Mouse (Mus musculus) large intestine, adult 2 months (tissue): ENCODE results near the gene Slc1a5. TPM values are rescaled to one million over a fixed set of nuclear protein-coding genes. Genes with fewer than 3 reads are reported as not detected.

Source experiments
- DNase-seq: peaks from one replicate; pipeline ENCODE4 v3.0.0-alpha.2; 2012; ENCODE audit warnings: low read depth, low spot score
- WGBS: fragments of 180-500 bp; shearing (Covaris S2); methylation state at CpG from one replicate; pipeline ENCODE4 v1.1.7; 2018; 5-methylcytosine and 5-hydroxymethylcytosine counted together
- polyA plus RNA-seq: library from polyadenylated mRNA; depleted of rRNA; stranded (reverse); fragments of >200 nt; gene quantifications from 2 replicates; pipeline ENCODE4 v1.2.3, GENCODE M21; 2012

The Slc1a5 gene
- polyA plus RNA-seq, 1 experiment, result 82.4 TPM

DNA sequence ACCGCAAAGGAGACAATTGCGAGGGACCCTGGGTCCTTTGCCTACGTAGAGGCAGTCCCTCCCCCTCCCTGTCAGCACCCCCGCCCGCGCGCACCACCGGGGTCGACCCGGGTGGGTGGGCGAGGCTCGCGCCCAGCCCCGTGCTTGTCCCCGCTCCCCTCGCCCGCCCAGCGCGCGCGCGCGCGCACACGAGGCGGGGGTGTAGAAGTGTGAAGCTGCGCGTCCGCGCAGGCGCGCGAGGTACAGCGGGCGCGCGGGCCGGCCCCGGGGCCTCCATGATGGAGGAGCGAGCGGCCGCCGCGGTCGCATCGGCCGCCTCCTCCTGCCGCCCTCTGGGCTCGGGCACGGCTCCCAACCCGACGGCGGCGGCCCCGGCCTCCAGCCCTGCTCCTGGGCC is 34.9 kb downstream of the Slc1a5 start:
- 1% methylated on average over 53 of the region's 55 CpGs for WGBS

DNA sequence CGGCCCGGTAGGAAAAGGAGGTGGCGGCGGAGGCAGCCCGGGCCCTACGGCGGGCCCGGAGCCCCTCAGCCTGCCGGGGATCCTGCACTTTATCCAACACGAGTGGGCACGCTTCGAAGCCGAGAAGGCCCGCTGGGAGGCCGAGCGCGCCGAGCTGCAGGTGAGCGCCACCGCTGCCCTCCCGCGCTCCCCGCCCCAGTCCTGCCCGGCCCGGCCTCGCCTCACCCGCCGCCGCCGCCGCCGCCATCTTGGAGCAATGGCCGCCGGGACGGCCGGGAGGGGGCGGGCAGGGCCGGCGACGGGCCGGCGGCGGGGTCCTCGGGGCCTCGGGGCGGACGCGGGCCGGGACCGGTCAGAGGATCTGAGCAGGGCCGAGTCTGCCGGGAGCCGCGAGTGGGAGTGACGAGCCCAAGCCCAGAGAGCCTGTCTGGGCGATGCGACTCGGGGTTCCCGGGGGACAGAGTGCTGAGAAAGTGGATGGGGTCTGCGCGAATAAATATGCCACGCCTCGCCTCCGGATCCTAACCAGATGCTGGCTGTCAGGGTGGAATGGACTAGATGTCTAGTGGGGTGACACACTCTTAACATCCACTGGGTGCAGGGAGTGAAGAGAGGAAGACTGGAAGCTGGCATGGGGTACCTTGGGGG is 35.5 kb downstream of the Slc1a5 start, which contains the start of gene Fkrp:
Gene Fkrp, minus strand, starts transcription at position 258 of the 648 bp plus-strand sequence.
- under 1% methylated on average over 63 of the region's 64 CpGs for WGBS
- DNase-seq, result no peak

More for the DNA sequence above, 34.9 kb downstream of the Slc1a5 start:
- DNase-seq, result no peak

DNA sequence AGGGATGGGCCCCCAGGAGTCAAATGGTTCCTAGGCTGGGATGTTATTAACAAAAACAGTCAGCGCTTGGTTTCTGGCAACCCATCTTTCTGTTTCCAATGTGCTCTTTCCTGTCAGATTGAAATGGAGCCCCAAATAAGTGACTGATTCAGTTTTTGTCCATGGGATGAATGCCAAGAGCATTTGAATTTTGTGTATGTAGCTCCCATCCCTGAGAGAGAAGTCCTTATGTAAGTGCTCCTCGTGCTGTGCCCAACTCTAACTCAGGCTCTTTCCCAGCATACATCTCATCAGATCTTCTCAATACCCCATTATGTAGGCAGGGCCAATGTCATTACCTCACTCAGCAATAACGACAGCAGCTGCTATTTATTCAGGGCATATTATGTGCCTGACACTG is 36.6 kb downstream of the Slc1a5 start:
- DNase-seq, result no peak
- WGBS, result 31% methylated on average over 3 of the region's 3 CpGs

DNA sequence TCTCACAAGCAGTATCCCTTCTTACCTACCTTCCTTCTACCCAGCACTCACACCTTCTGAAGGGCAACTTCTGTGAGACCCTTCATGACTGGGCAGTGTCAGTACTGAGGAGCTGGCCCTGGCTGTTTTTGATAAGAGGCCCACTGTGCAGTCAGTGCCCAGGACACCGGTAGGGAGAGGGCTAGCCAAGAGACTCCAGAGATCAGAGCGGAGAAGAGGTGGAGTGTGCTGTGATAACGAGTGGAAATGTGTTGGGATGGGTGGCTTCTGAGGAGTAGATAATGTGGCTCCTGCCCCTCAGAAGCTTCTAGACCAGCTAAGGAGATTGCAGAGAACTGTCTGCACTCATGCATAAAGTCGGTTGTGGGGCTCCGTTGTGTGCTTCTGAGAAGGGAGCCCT is 38.7 kb downstream of the Slc1a5 start:
- WGBS, result 76% methylated on average over 5 of the region's 5 CpGs
- no peak for DNase-seq

DNA sequence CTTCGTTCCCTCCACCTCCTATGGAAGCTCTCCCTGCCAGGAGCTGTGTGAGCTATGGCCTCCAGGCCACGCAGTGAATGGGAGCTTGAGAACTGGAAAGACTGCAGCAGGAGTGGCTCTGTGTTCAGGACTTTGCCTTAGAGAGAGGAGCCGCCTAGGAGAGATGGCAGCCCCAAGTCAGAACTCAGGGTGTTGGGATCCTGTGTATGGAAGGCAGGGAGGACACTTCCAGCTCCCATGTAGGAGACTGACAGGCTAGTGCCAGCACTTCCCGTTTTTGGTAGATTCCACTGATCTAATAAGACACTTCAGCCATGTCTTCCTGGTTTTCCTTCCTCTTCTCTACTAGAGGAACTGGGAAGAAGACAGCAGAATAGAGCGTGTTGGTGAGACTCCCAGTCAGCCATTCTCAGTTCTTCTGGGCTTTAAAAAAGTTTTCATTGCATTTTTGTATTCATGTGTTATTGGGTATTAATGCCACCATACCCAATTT is 39.2 kb downstream of the Slc1a5 start:
- no peak for DNase-seq
- WGBS, result 57% methylated on average over 5 of the region's 5 CpGs

DNA sequence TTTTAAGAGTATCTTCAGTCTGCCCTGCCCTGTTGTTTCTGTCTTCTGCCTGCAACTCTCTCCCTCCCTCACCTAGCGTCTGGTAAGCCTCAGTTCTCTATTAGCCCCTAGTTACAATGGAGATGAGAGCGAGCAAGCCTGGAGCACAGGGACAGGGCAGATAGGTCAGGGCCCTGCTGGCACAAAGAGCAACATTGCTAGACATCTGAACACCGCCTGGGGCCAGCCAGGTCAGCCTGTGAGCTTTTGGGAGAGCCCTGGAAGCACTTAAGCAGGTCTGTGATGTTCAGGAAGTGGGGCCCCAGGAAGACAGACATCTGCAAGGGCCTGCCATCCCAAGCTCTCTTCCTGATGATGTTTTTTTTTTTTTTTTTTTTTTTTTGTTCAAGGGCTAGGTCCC is 40.0 kb downstream of the Slc1a5 start:
- DNase-seq, result no peak

DNA sequence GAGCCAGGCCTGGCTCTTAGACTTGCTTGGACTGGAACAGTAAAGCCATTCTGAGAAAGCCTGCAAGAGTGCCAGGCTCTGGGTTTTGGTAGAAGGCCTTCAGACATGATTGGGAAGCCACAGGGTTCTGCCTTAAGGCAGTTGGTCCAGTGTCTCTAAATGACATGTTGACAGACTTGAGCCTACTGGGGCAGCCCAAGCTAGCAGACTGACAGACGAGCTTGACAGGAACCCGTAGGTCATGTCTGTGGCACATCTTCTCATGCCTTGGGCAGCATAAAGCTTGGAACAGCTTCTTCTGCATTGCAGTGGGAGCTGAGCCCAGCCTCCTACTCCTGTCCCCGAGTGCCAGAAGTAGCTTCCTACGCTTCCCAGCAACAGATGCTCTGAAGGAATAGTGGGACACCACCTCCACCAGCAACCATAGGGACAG is 40.5 kb downstream of the Slc1a5 start:
- no peak for DNase-seq
- WGBS, result 77% methylated on average over 4 of the region's 4 CpGs

More for the DNA sequence above, 40.0 kb downstream of the Slc1a5 start:
- 75% methylated on average over 3 of the region's 3 CpGs for WGBS

DNA sequence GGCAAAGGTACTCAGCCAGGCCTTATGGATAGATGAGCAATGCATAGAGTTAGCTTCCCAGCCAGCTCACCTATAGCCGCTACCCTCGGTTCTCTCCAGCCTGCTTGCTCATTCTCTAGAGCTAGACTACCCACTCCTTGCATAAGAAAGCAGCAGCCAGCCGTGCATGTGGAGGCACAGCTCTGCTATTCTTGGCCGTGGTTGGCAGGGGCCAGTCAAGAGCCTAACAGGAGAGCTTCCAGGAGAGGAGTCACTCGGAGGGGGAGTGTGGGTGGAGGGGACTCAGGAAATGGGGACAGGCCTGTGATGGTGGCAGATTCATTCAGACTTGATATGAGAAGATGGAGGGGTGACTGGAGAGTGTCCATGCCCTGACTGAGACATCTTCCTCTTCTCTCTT is 42.6 kb downstream of the Slc1a5 start:
- WGBS, result 74% methylated on average over 5 of the region's 5 CpGs
- DNase-seq, result no peak

DNA sequence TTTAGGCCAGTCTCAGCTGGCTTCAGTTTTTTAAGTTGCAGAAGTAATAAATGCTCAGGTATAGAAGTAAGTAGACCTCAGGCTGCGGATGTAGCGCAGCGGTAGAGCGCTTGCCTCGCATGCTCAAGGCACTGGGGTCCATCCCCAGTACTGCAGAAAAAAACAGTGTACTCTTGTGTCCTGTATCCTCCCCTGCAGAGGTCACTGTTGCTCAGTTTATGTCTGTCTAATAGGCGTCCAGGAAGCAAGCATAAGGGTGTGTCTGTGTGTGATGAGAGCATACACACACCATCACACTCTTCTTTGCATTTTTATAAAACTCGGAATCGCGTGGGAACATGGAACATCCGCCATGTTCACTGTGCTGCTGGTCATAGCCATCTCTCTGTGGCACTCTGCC is 44.6 kb downstream of the Slc1a5 start:
- DNase-seq, result no peak

DNA sequence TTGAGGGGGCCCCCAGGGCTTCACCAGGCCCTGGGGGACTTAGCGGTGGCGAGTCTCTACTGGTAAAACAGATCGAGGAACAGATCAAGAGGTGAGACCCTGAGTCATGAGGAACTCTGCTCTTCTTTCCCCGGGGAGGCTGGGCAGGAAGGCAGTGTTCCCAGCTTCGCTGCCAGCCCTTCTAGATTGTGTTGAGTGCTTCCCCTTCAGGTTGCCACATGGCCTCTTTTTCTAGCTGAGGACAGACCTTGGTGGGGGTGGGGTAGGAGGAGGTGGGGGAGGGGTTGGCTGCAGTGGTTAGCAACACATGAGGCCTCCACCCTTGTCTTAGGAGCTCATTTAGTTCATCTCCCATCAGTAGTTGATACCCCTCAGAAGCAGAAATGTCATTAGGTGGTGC is 45.4 kb downstream of the Slc1a5 start:
- no peak for DNase-seq
- WGBS, result 84% methylated on average over 5 of the region's 5 CpGs

More for the DNA sequence above, 44.6 kb downstream of the Slc1a5 start:
- 73% methylated on average over 10 of the region's 10 CpGs for WGBS

DNA sequence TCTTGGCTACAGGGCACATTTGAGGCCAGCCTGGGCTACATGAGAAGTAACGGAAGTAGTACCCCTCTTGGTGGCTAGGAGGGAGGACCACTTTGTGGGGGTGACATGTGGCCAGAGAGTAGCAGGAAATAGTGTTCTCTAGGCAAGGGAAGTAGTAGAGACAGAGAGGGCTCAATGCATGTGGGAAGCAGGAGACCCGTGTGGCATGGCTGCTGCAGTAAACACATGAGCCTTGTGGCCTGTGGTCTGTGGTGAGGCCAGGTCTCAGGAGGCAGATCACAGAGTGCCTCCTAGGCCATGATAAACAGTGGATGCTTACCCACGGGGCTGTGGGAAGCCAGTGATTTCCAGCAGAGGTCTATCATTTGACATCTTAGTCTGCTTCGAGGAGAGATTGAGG is 46.1 kb downstream of the Slc1a5 start:
- 70% methylated on average over 4 of the region's 4 CpGs for WGBS
- DNase-seq, result no peak

DNA sequence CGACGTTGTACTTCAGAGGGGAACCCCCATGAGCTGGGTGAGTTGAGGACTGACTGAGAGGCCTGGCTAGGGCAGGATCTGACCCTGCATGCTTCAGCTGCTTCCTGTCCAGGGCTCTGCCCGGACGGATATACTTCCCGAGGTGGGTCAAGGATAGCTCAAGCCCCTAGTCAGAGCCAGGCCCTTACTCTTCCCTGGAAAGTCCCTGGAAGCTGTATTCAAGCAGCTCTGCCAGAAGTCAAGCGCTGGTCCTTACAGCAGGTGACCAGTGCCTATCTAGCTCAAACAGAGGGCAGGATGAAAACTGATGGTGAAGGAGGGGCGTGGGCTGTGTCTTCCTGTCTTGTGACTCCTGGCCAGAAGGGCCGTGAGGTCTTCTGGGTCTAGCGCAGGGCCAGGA is 49.3 kb downstream of the Slc1a5 start:
- 86% methylated on average over 9 of the region's 9 CpGs for WGBS

DNA sequence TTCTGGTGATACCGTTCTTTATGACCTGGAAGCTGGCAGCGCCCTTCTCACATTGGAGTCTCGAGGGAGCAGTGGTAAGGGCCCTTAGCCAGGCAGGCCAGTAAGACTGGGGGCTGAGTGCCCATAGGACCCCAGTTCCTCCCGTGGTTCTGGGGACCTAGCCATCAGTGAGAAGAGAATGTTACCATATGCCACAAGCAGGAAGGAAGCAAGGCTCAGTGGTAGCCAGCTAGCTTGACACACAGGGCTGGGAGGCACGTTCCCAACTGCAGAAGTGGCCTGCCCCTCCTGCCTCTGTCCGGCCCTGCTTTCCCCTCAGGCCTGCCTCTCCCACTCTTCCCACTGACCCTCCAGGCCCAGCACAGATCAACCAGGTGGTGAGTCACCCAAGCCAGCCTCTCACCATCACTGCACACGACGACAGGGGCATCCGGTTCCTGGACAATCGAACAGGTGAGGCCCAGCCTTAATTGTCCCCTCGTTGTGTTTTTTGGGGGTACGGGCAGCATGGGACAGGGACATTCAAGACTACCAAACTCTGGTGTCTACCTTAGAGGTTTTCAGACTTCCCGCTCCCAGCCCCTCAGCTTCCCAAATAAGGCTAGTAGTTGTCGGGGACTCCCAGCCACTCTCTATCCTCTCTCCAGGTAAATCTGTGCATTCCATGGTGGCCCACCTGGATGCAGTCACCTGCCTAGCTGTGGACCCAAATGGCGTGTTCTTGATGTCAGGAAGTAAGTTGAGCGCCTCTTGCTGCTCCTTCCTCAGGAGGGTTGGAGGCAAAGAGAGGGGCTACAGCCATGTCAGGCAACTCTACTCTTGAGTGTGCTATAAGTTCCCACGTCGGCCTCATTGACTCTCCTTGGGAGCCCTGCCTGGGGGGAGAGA is 57.0 kb downstream of the Slc1a5 start:
- no peak for DNase-seq
- whole genome bisulfite sequencing, result 89% methylated on average over 18 of the region's 18 CpGs

More for the DNA sequence above, 49.3 kb downstream of the Slc1a5 start:
- no peak for DNase-seq

DNA sequence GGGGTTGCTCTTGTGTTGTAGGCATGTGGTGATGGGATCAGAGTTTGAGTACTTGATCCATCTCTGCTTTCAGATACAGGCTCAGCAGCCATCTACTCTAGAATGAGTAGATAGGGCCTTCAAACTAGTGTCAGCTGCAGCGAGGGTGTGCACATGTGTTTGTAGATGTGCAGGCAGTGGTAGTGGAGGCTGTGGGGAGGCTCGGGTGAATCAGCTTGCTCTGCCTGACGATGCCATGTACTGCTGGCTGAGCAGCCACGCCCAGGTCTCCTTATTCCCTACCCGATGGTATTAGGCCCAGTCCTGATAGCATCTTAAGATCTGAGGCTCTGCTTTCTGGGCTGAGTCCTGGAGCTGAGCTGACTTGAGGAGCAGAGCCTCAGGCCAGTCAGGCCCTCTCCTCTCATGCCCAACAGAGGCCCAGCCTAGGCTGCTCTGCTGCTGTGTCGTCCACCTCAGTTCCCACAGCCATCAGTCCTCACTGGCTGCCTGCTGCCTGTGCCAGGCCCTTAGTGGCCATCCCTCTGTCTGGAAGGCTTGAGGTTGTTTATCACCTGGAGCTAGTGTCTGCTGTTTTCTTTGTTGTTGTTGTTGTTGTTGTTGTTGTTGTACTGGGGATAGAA is 57.8 kb downstream of the Slc1a5 start:
- 60% methylated on average over 6 of the region's 6 CpGs for WGBS

DNA sequence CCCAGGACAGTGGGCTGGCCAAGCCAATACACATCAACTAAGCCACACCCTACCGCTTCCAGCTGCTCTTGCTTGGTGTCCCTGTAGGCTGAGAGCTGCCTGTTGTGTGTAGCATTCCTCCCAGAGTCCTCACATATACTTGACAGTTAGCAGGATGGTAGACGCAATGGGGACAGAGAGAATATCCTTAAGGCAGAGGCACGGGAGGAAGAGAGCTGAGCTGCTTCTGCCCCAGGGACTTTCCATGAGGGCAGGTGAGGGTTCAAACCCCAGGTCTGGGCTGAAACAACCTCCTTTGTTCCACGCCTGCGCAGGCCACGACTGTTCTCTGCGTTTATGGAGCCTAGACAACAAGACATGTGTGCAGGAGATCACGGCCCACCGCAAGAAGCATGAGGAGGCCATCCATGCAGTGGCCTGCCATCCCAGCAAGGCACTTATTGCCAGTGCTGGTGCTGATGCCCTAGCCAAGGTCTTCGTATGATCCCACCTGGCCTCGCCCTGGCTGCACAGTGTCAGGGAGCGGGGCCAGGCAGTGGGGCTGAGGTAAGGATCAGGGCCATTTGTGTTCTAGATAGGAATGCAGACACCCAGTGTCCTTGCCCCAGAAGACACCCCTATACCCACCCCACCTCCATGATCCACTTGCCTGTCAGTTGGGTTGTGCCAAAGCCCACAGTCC is 58.4 kb downstream of the Slc1a5 start:
- WGBS, result 90% methylated on average over 12 of the region's 12 CpGs
- DNase-seq, result no peak

More for the DNA sequence above, 57.8 kb downstream of the Slc1a5 start:
- no peak for DNase-seq

DNA sequence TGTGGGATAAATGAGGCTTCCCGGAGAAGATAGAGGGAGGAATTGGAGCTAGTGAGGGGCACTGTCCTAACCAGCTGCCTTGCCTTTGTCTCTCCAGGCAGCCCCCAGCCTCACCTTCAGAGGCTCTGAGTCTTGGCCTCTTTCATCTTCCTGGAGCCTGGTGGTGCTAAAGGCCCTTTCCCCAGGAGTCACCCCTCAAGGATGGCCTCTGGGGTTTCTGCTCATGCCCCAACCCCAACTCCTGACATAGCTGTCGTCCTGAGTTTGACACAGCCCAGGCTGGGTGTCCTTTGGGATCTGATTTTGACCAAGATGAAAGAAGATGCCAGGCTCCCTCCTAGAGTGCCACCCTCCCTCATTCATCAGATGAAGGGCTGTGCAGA is 59.0 kb downstream of the Slc1a5 start:
- no peak for DNase-seq
- WGBS, result 91% methylated on average over 2 of the region's 2 CpGs

DNA sequence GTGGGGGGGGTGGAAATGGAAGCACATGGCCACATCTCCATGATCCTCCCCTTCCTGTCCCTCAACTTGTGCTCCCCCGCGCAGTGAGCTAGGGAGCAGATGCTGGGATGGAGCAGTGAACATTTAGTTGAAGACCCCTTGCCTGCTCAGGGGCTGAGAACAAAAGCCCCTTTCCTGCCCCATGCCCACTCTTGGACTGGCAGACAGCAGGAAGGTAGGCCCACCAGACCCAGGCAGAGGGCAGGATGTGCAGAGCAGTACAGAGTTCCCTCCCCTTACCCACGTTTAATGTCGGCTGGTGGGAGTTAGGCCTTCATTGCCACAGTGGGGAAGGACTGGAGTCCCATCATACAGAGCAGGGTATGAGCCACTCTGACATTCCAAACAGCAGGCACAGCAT is 59.9 kb downstream of the Slc1a5 start:
- no peak for DNase-seq
- 76% methylated on average over 4 of the region's 4 CpGs for WGBS

DNA sequence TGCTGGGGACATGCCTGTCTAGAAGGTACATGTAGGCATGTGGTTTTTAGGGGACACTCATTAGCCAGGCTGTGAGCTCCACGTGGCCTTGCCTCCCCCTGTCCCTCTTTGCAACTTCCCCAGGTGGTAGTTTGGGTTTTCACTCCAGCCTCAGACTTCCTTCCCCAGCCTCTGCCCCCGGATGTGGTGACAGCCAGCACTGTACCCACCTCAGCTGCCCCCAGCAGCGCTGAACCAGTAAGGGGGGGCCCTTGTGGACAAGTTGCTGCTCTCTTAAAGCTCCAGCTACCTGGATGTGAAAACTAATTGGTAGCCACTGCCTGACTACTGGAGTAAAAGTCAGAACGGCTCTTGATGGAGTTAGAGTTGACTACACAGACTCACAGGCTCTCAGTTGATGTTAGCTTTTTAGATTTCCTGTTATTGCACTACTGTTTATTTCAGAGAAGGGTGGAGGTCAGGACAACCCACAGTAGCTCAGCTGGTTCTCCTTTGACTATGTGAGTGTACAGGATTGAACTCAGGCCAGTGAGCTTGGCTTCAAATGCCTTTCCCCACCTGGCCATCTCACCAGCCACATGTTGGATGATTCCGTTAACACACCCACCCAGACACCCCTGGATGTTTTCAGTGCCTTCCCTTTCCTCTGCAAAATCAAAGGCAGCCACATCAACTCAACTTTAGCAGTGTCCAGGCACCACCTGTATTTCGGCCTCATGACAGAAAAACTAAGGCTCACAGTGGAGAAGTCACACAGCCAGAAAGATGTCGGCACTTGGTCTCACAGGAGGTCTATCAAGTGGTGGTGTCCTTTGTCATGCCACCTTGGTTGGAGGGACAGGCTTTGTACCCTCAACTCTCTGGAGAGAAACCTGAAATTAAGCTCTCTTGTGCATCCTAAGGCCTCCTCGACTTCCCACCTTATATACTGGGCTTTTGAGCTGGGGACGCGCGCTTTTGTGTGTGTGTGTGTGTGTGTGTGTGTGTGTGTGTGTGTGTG is 60.7 kb downstream of the Slc1a5 start:
- 38% methylated on average over 11 of the region's 11 CpGs for WGBS
- no peak for DNase-seq

DNA sequence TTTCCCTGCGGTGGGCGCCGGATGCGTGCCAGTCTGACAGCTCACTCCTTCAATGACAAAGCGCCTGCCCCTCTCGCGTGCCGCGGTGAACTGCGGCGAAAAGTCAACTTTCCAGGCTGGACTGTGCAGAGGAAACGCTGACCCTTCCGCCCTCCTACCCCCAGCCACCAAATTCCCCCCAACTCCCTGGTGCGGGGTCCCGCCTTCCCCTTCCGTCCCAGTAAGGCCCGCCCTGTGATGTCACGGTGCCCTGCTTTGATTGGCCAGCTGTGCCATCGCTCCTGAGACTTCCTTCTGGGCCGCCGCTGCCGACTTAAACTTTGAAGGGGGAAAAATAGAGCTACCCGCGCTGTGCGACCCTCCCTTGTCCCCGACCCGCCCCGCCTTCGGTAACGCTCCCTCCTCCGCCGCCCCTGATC is 61.5 kb downstream of the Slc1a5 start, which contains the start of gene Prkd2:
Gene Prkd2, plus strand, starts transcription at position 258 of the 419 bp plus-strand sequence.
- under 1% methylated on average over 32 of the region's 32 CpGs for WGBS
- DNase-seq, result no peak
